In genomic region chr3:53463046-53463764, GRCm38 (mm10) we compare ENCODE assay signal across 8 mouse cellular contexts. TPM values are rescaled to one million over a fixed set of nuclear protein-coding genes. Genes with fewer than 3 reads are reported as not detected.
DNase-seq lines count a peak whose midpoint lies in the region; ATAC-seq and TF ChIP-seq lines count a peak whose summit lies in the region.

Nhlrc3 (minus strand) TSS chr3:53463332.
Proser1 (plus strand) TSS chr3:53463666.

- H3K9ac ChIP-seq in embryonic facial prominence, embryonic 15.5 days = peak within 1 kb of the TSS; percentile 76
- peak within 1 kb of the TSS; percentile 93 for H3K9ac ChIP-seq in kidney, embryonic 14.5 days (ENCODE audit: low read depth, low read length)
- peak within 1 kb of the TSS; percentile 82 for H3K9ac ChIP-seq in limb, embryonic 15.5 days

- no peaks in the 10 kb centered on the region for H3K27me3 ChIP-seq in embryonic facial prominence, embryonic 15.5 days
- no peaks in the 10 kb centered on the region for H3K27me3 ChIP-seq in kidney, embryonic 14.5 days (ENCODE audit: control insufficient read depth, insufficient read depth, low read length)
- no peaks in the 10 kb centered on the region for H3K27me3 ChIP-seq in limb, embryonic 15.5 days

- peak within 1 kb of the TSS; percentile 66 for H3K4me2 ChIP-seq in embryonic facial prominence, embryonic 15.5 days (replicated peaks)
- H3K4me2 ChIP-seq in kidney, embryonic 14.5 days (replicated peaks; ENCODE audit: low read depth, low read length) = peak within 1 kb of the TSS; percentile 80
- H3K4me2 ChIP-seq in limb, embryonic 15.5 days = peak within 1 kb of the TSS; percentile 64

- peaks cover 27% of the 10 kb centered on the region for H3K36me3 ChIP-seq in embryonic facial prominence, embryonic 15.5 days
- peaks cover 17% of the 10 kb centered on the region for H3K36me3 ChIP-seq in kidney, embryonic 14.5 days (ENCODE audit: control insufficient read depth, insufficient read depth, low read length)
- peaks cover 22% of the 10 kb centered on the region for H3K36me3 ChIP-seq in limb, embryonic 15.5 days

- TF ChIP-seq CTCF in bone marrow, adult 2 months (IDR thresholded peaks at IDR 0.05; ENCODE audit: control insufficient read depth, insufficient read depth, low read length) = peak; percentile 12; the same call in 1 of the 2 replicates

- peak within 1 kb of the TSS; percentile 95 for H3K27ac ChIP-seq in bone marrow, adult 2 months (ENCODE audit: control insufficient read depth, insufficient read depth, low read depth, low read length, poor library complexity)
- H3K27ac ChIP-seq in embryonic facial prominence, embryonic 15.5 days (replicated peaks) = peak within 1 kb of the TSS; percentile 91
- H3K27ac ChIP-seq in kidney, embryonic 14.5 days (ENCODE audit: low read depth, low read length) = peak within 1 kb of the TSS; percentile 92
- peak within 1 kb of the TSS; percentile 89 for H3K27ac ChIP-seq in limb, embryonic 15.5 days

- H3K9me3 ChIP-seq in embryonic facial prominence, embryonic 15.5 days (replicated peaks) = no peaks in the 10 kb centered on the region
- H3K9me3 ChIP-seq in kidney, embryonic 14.5 days (ENCODE audit: control insufficient read depth, low read length) = no peaks in the 10 kb centered on the region
- no peaks in the 10 kb centered on the region for H3K9me3 ChIP-seq in limb, embryonic 15.5 days

- H3K4me3 ChIP-seq in bone marrow, adult 2 months (replicated peaks; ENCODE audit: control insufficient read depth, low read depth, low read length) = peak within 1 kb of the TSS; percentile 89
- H3K4me3 ChIP-seq in embryonic facial prominence, embryonic 15.5 days (replicated peaks) = peak within 1 kb of the TSS; percentile 94
- H3K4me3 ChIP-seq in kidney, embryonic 14.5 days (ENCODE audit: low read length) = peak within 1 kb of the TSS; percentile 98
- peak within 1 kb of the TSS; percentile 86 for H3K4me3 ChIP-seq in limb, embryonic 15.5 days

- DNase-seq in 416B (ENCODE audit: low read depth) = peak; percentile 98
- DNase-seq in heart, adult 9 months (ENCODE audit: low spot score in 2 of 2) = peak; percentile 92 to 95
- peak; percentile 67 to 88 for DNase-seq in monocyte, adult 2 months (ENCODE audit: low read depth in 1 of 2, low spot score in 2 of 2)
- peak; percentile 93 for DNase-seq in spleen, postnatal 36 days (ENCODE audit: low spot score in 2 of 2)

- TF ChIP-seq POLR2A in bone marrow, adult 2 months (IDR thresholded peaks at IDR 0.05; ENCODE audit: borderline replicate concordance, control insufficient read depth, low read depth, low read length) = peak; percentile 65; the same call in 1 of the 2 replicates

- peaks cover 1% of the 10 kb centered on the region; the same call in 1 of the 2 replicates for H3K4me1 ChIP-seq in bone marrow, adult 2 months (ENCODE audit: control insufficient read depth, insufficient read depth, low read length)
- peaks cover 24% of the 10 kb centered on the region for H3K4me1 ChIP-seq in embryonic facial prominence, embryonic 15.5 days
- H3K4me1 ChIP-seq in kidney, embryonic 14.5 days (ENCODE audit: control insufficient read depth, insufficient read depth, low read length) = peaks cover 17% of the 10 kb centered on the region
- peaks cover 26% of the 10 kb centered on the region for H3K4me1 ChIP-seq in limb, embryonic 15.5 days

- WGBS in bone marrow, adult 2 months = under 1% methylated on average over 51 of the region's 52 CpGs
- under 1% methylated on average over 52 of the region's 52 CpGs for WGBS in embryonic facial prominence, embryonic 15.5 days
- under 1% methylated on average over 52 of the region's 52 CpGs for WGBS in kidney, embryonic 14.5 days
- WGBS in limb, embryonic 15.5 days = under 1% methylated on average over 52 of the region's 52 CpGs

- peak; percentile 97 for ATAC-seq in embryonic facial prominence, embryonic 15.5 days (ENCODE audit: insufficient number of reproducible peaks, low FRiP score, low TSS enrichment, low read depth)
- ATAC-seq in kidney, embryonic 14.5 days (ENCODE audit: low FRiP score, low TSS enrichment) = peak; percentile 98
- peak; percentile 97 for ATAC-seq in limb, embryonic 15.5 days (ENCODE audit: insufficient number of reproducible peaks, low FRiP score, low TSS enrichment, low read depth)

RNA-seq across cellular contexts. Expression of gene Nhlrc3, which starts in this region (rescaled TPM):
- polyA plus RNA-seq in bone marrow, adult 2 months (2011; ENCODE audit: insufficient read depth, insufficient read length, low replicate concordance, missing spikeins) = 1.9 and 4.0 TPM in 2 replicates
- polyA plus RNA-seq in embryonic facial prominence, embryonic 15.5 days (2015; fragmentation: Nextera tagmentation; extraction: Ambion mirVana) = 9.2 and 11.1 TPM in 2 replicates
- 6.5 and 10.1 TPM in 2 replicates for polyA plus RNA-seq in kidney, embryonic 14.5 days (2014; fragmentation: Nextera tagmentation; extraction: Ambion mirVana)
- polyA plus RNA-seq in limb, embryonic 15.5 days (2015; fragmentation: Nextera tagmentation; extraction: Ambion mirVana) = 9.3 and 9.7 TPM in 2 replicates

RNA-seq across cellular contexts. Expression of gene Proser1, which starts in this region (rescaled TPM):
- polyA plus RNA-seq in bone marrow, adult 2 months (2011; ENCODE audit: insufficient read depth, insufficient read length, low replicate concordance, missing spikeins) = 4.4 and 6.0 TPM in 2 replicates
- polyA plus RNA-seq in embryonic facial prominence, embryonic 15.5 days (2015; fragmentation: Nextera tagmentation; extraction: Ambion mirVana) = 17.4 and 22.7 TPM in 2 replicates
- polyA plus RNA-seq in kidney, embryonic 14.5 days (2014; fragmentation: Nextera tagmentation; extraction: Ambion mirVana) = 22.7 and 24.7 TPM in 2 replicates
- 13.3 and 13.5 TPM in 2 replicates for polyA plus RNA-seq in limb, embryonic 15.5 days (2015; fragmentation: Nextera tagmentation; extraction: Ambion mirVana)

Comparison
In these comparisons a context has a peak if more than half of its experiments do, and no peak if none do; other contexts are left out.
1. Peak in every context shown above with its lines: DNase-seq, ATAC-seq, H3K4me3 ChIP-seq and H3K27ac ChIP-seq.